Mouse (Mus musculus) forebrain, embryonic 14.5 days (tissue): ENCODE measurements around the gene Ngef. TPM values are rescaled to one million over a fixed set of nuclear protein-coding genes. Genes with fewer than 3 reads are reported as not detected.
A peak's percentile ranks its signal among the peaks of the same experiment; 100 is the strongest.

Experiments used
- ATAC-seq: fragments of 200-750 bp; cut with Nextera tagmentation; 2 replicates; pipeline ENCODE4 v1.8.0; 2017; ENCODE audit warnings: mild to moderate bottlenecking, moderate library complexity
- DNase-seq: peaks from one replicate; pipeline ENCODE4 v3.0.0-alpha.2; 2015; ENCODE audit warnings: low spot score
- H3K27ac ChIP-seq: fragments of 300-500 bp; sonication (generic); 2 replicates; pipeline ENCODE4 v1.5.1; 2014; ENCODE audit warnings: low read depth, mild to moderate bottlenecking, control low read depth, low read length, moderate library complexity
- H3K27me3 ChIP-seq: fragments of 300-500 bp; sonication (generic); replicated peaks from 2 replicates; pipeline ENCODE4 v1.6.1; 2014; ENCODE audit warnings: low read length, control low read depth, mixed read lengths; ENCODE audit not compliant: control insufficient read depth, insufficient read depth
- H3K36me3 ChIP-seq: fragments of 300-500 bp; sonication (generic); 2 replicates; pipeline ENCODE4 v1.6.1; 2014; ENCODE audit warnings: low read length, control low read depth; ENCODE audit not compliant: control insufficient read depth, insufficient read depth
- H3K4me1 ChIP-seq: fragments of 300-500 bp; sonication (generic); 2 replicates; pipeline ENCODE4 v1.6.1; 2014; ENCODE audit warnings: antibody characterized with exemption, low read length, control low read depth; ENCODE audit not compliant: control insufficient read depth, insufficient read depth
- H3K4me2 ChIP-seq: fragments of 300-500 bp; sonication (generic); 2 replicates; pipeline ENCODE4 v1.6.1; 2014; ENCODE audit warnings: mild to moderate bottlenecking, control low read depth, low read length
- H3K4me3 ChIP-seq: fragments of 300-500 bp; sonication (generic); 2 replicates; pipeline ENCODE4 v1.5.1; 2014; ENCODE audit warnings: low read depth, low read length, control low read depth
- H3K9ac ChIP-seq: fragments of 300-500 bp; sonication (generic); 2 replicates; pipeline ENCODE4 v1.6.1; 2014; ENCODE audit warnings: mild to moderate bottlenecking, low read length, control low read depth, moderate library complexity
- H3K9me3 ChIP-seq: fragments of 300-500 bp; sonication (generic); replicated peaks from 2 replicates; pipeline ENCODE4 v1.6.1; 2016; ENCODE audit warnings: low read length, control low read depth, mixed read lengths; ENCODE audit not compliant: control insufficient read depth
- WGBS: fragments of 180-500 bp; shearing (Covaris S2); extraction: QIAGEN DNeasy Blood & Tissue Kit; methylation state at CpG from one replicate; pipeline ENCODE4 v1.1.7; 2014; 5-methylcytosine and 5-hydroxymethylcytosine counted together
- polyA plus RNA-seq: library from polyadenylated mRNA; unstranded; fragments of >200 nt; fragmentation: Nextera tagmentation; extraction: Ambion mirVana; gene quantifications from 2 replicates; pipeline ENCODE4 v1.2.1, GENCODE M21; 2014

Gene Ngef
- polyA plus RNA-seq, 1 experiment from 2014 or later: 8.0 TPM

GRCm38 (mm10) chr1:87605296-87605695 is 31.6 kb upstream of the Ngef start:
- no peak overlapping the region for H3K9ac ChIP-seq
- no peak overlapping the region for H3K4me3 ChIP-seq
- H3K9me3 ChIP-seq: no peaks in the 10 kb centered on the region
- H3K27ac ChIP-seq: no peak overlapping the region
- no peaks in the 10 kb centered on the region for H3K27me3 ChIP-seq
- no peak overlapping the region for H3K4me2 ChIP-seq
- H3K4me1 ChIP-seq: no peaks in the 10 kb centered on the region
- WGBS: 83% methylated on average over 2 of the region's 2 CpGs
- ATAC-seq: no peak
- DNase-seq: no peak
- no peaks in the 10 kb centered on the region for H3K36me3 ChIP-seq

GRCm38 (mm10) chr1:87603389-87603788 is 29.7 kb upstream of the Ngef start:
- no peak overlapping the region for H3K27ac ChIP-seq
- no peaks in the 10 kb centered on the region for H3K4me1 ChIP-seq
- no peak overlapping the region for H3K9ac ChIP-seq
- no peaks in the 10 kb centered on the region for H3K27me3 ChIP-seq
- H3K9me3 ChIP-seq: no peaks in the 10 kb centered on the region
- no peak overlapping the region for H3K4me2 ChIP-seq
- H3K36me3 ChIP-seq: no peaks in the 10 kb centered on the region
- ATAC-seq (no peak), DNase-seq (no peak)
- 90% methylated on average over 5 of the region's 5 CpGs for WGBS
- H3K4me3 ChIP-seq: no peak overlapping the region

- DNase-seq (no peak), ATAC-seq (no peak)
- Histone ChIP-seq H3K27me3 (no peaks in the 10 kb centered on the region), H3K36me3 (no peaks in the 10 kb centered on the region), H3K27ac (no peak overlapping the region), H3K4me1 (no peaks in the 10 kb centered on the region), H3K9ac (no peak overlapping the region), H3K4me2 (no peak overlapping the region), H3K4me3 (no peak overlapping the region), H3K9me3 (no peaks in the 10 kb centered on the region)
- WGBS: 81% methylated on average over 2 of the region's 2 CpGs
Measured at GRCm38 (mm10) chr1:87601801-87602200, 28.1 kb upstream of the Ngef start.

GRCm38 (mm10) chr1:87600533-87600932 is 26.9 kb upstream of the Ngef start:
- DNase-seq (no peak), ATAC-seq (no peak)
- H3K9ac ChIP-seq: no peak overlapping the region
- no peak overlapping the region for H3K4me3 ChIP-seq
- WGBS: 86% methylated on average over 7 of the region's 7 CpGs
- H3K4me2 ChIP-seq: no peak overlapping the region
- H3K36me3 ChIP-seq: no peaks in the 10 kb centered on the region
- no peak overlapping the region for H3K27ac ChIP-seq
- no peaks in the 10 kb centered on the region for H3K4me1 ChIP-seq
- H3K9me3 ChIP-seq: no peaks in the 10 kb centered on the region
- no peaks in the 10 kb centered on the region for H3K27me3 ChIP-seq

- H3K27ac ChIP-seq: no peak overlapping the region
- ATAC-seq: no peak
- H3K27me3 ChIP-seq: no peaks in the 10 kb centered on the region
- no peaks in the 10 kb centered on the region for H3K36me3 ChIP-seq
- no peak overlapping the region for H3K4me2 ChIP-seq
- no peaks in the 10 kb centered on the region for H3K9me3 ChIP-seq
- H3K9ac ChIP-seq: no peak overlapping the region
- H3K4me1 ChIP-seq: no peaks in the 10 kb centered on the region
- DNase-seq: no peak
- no peak overlapping the region for H3K4me3 ChIP-seq
- WGBS: 96% methylated on average over 10 of the region's 10 CpGs
Measured at GRCm38 (mm10) chr1:87594671-87595070, 21.0 kb upstream of the Ngef start.

GRCm38 (mm10) chr1:87594261-87594660 is 20.6 kb upstream of the Ngef start:
- Histone ChIP-seq H3K4me2 (no peak overlapping the region), H3K4me3 (no peak overlapping the region)
- no peak for DNase-seq

GRCm38 (mm10) chr1:87589980-87590379 is 16.3 kb upstream of the Ngef start:
- Histone ChIP-seq H3K9ac (no peak overlapping the region), H3K4me2 (no peak overlapping the region), H3K4me3 (no peak overlapping the region), H3K9me3 (no peaks in the 10 kb centered on the region), H3K36me3 (no peaks in the 10 kb centered on the region), H3K4me1 (no peaks in the 10 kb centered on the region), H3K27ac (no peak overlapping the region), H3K27me3 (no peaks in the 10 kb centered on the region)
- no peak for DNase-seq
- 86% methylated on average over 8 of the region's 8 CpGs for whole genome bisulfite sequencing
- ATAC-seq: no peak

More at GRCm38 (mm10) chr1:87594261-87594660, 20.6 kb upstream of the Ngef start:
- 88% methylated on average over 3 of the region's 3 CpGs for WGBS
- H3K9me3 ChIP-seq: no peaks in the 10 kb centered on the region
- H3K27ac ChIP-seq: no peak overlapping the region
- H3K36me3 ChIP-seq: no peaks in the 10 kb centered on the region
- H3K9ac ChIP-seq: no peak overlapping the region
- ATAC-seq: no peak
- H3K27me3 ChIP-seq: no peaks in the 10 kb centered on the region
- H3K4me1 ChIP-seq: no peaks in the 10 kb centered on the region

GRCm38 (mm10) chr1:87589162-87589561 is 15.5 kb upstream of the Ngef start:
- no peaks in the 10 kb centered on the region for H3K9me3 ChIP-seq
- H3K4me1 ChIP-seq: no peaks in the 10 kb centered on the region
- DNase-seq (no peak), ATAC-seq (no peak)
- 93% methylated on average over 7 of the region's 7 CpGs for WGBS
- H3K36me3 ChIP-seq: no peaks in the 10 kb centered on the region
- H3K27me3 ChIP-seq: no peaks in the 10 kb centered on the region
- H3K4me2 ChIP-seq: no peak overlapping the region
- no peak overlapping the region for H3K9ac ChIP-seq
- H3K4me3 ChIP-seq: no peak overlapping the region
- no peak overlapping the region for H3K27ac ChIP-seq

- Histone ChIP-seq H3K4me2 (no peak overlapping the region), H3K4me1 (no peaks in the 10 kb centered on the region), H3K4me3 (no peak overlapping the region), H3K27ac (no peak overlapping the region), H3K27me3 (no peaks in the 10 kb centered on the region), H3K9me3 (no peaks in the 10 kb centered on the region), H3K9ac (no peak overlapping the region), H3K36me3 (no peaks in the 10 kb centered on the region)
- WGBS: 5% methylated on average over 3 of the region's 3 CpGs
- peak; percentile 34 for DNase-seq
- peak; percentile 32; the same call in 1 of the 2 replicates for ATAC-seq
Measured at GRCm38 (mm10) chr1:87580824-87581223, 7.2 kb upstream of the Ngef start.
